Mouse (Mus musculus) C2C12 (cell line): ENCODE data around the gene Tmem50a. TPM values are rescaled to one million over a fixed set of nuclear protein-coding genes. Genes with fewer than 3 reads are reported as not detected.

Experiments
- H3K27me3 ChIP-seq: one replicate; pipeline ENCODE4 v1.6.1; 2011; ENCODE audit not compliant: control insufficient read depth, insufficient read depth, insufficient read length
- H3K36me3 ChIP-seq: one replicate; pipeline ENCODE4 v1.6.1; 2011; ENCODE audit not compliant: control insufficient read depth, insufficient read depth
- H3K4me3 ChIP-seq: one replicate; pipeline ENCODE4 v1.5.1; 2011; ENCODE audit warnings: mild to moderate bottlenecking, control low read depth; ENCODE audit not compliant: poor library complexity, insufficient read depth, severe bottlenecking
- H3K79me2 ChIP-seq: one replicate; pipeline ENCODE4 v1.6.1; 2011; ENCODE audit not compliant: control insufficient read depth, insufficient read depth
- H3K79me3 ChIP-seq: one replicate; pipeline ENCODE4 v1.6.1; 2011; ENCODE audit warnings: low read depth, control low read depth
- H3ac ChIP-seq: one replicate; pipeline ENCODE3; 2011; ENCODE audit warnings: low read depth; ENCODE audit not compliant: control insufficient read depth, insufficient read length
- CEBPB ChIP-seq: IDR thresholded peaks from one replicate; pipeline ENCODE4 v1.6.1; 2011; ENCODE audit warnings: low read depth, mild to moderate bottlenecking, control low read depth, moderate library complexity
- CTCF ChIP-seq: IDR thresholded peaks from one replicate; pipeline ENCODE4 v1.5.1; 2011; ENCODE audit not compliant: control insufficient read depth, insufficient read depth, insufficient read length
- FOSL1 ChIP-seq: IDR thresholded peaks from one replicate; pipeline ENCODE4 v1.8.0; 2011; ENCODE audit warnings: mild to moderate bottlenecking, low read length; ENCODE audit not compliant: poor library complexity, insufficient read depth, severe bottlenecking
- MAX ChIP-seq: IDR thresholded peaks from one replicate; pipeline ENCODE4 v1.6.1; 2011; ENCODE audit warnings: mild to moderate bottlenecking, control low read depth
- MYOD1 ChIP-seq: IDR thresholded peaks from one replicate; pipeline ENCODE4 v1.6.1; 2011; ENCODE audit warnings: low read depth; ENCODE audit not compliant: control insufficient read depth, insufficient read length
- MYOG ChIP-seq: IDR thresholded peaks from one replicate; pipeline ENCODE4 v1.6.1; 2011; ENCODE audit not compliant: control insufficient read depth, insufficient read length; ENCODE audit errors: extremely low read depth
- USF1 ChIP-seq: IDR thresholded peaks from one replicate; pipeline ENCODE4 v1.6.1; 2011; ENCODE audit warnings: low read depth, mild to moderate bottlenecking, control low read depth, moderate library complexity
- polyA plus RNA-seq: library from polyadenylated mRNA; unstranded; fragments of >200 nt; fragmentation: generic; extraction: Trizol; gene quantifications from one replicate; pipeline ENCODE4 v1.2.1, GENCODE M21; 2012; ENCODE audit warnings: missing spikeins

The Tmem50a gene
- polyA plus RNA-seq, 1 experiment: 94.9 TPM

- Histone ChIP-seq H3K36me3 (peaks cover 49% of the 10 kb centered on the region), H3K27me3 (no peaks in the 10 kb centered on the region)
Measured at GRCm38 (mm10) chr4:134930684-134931481, 16.1 kb upstream of the Tmem50a start, which contains the start of gene Syf2. Syf2 (plus strand) TSS chr4:134930898.

GRCm38 (mm10) chr4:134930190-134930589 is 15.4 kb upstream of the Tmem50a start:
- TF ChIP-seq MAX (no peak), CTCF (no peak), MYOG (no peak), MYOD1 (no peak), USF1 (no peak), FOSL1 (no peak), CEBPB (no peak)
- Histone ChIP-seq H3K27me3 (no peaks in the 10 kb centered on the region), H3K4me3 (no peak overlapping the region), H3K36me3 (peaks cover 51% of the 10 kb centered on the region), H3ac (no peak overlapping the region), H3K79me3 (peaks cover 18% of the 10 kb centered on the region), H3K79me2 (peaks cover 48% of the 10 kb centered on the region)

More at GRCm38 (mm10) chr4:134930684-134931481, 16.1 kb upstream of the Tmem50a start, which contains the start of gene Syf2:
- H3ac ChIP-seq: peak within 1 kb of the TSS; percentile 94
- H3K4me3 ChIP-seq: peak within 1 kb of the TSS; percentile 90
- peaks cover 11% of the 10 kb centered on the region for H3K79me3 ChIP-seq
- no peak for TF ChIP-seq FOSL1
- no peak for TF ChIP-seq USF1
- TF ChIP-seq MAX: peak; percentile 58
- peaks cover 41% of the 10 kb centered on the region for H3K79me2 ChIP-seq

- no peak overlapping the region for H3K4me3 ChIP-seq
- H3ac ChIP-seq: no peak overlapping the region
- H3K79me3 ChIP-seq: peaks cover 24% of the 10 kb centered on the region
- peaks cover 54% of the 10 kb centered on the region for H3K79me2 ChIP-seq
- H3K36me3 ChIP-seq: peaks cover 57% of the 10 kb centered on the region
- TF ChIP-seq MYOD1: no peak
- TF ChIP-seq FOSL1: no peak
- no peak for TF ChIP-seq MAX
- no peak for TF ChIP-seq CTCF
- no peak for TF ChIP-seq CEBPB
- H3K27me3 ChIP-seq: no peaks in the 10 kb centered on the region
Measured at GRCm38 (mm10) chr4:134929536-134929935, 14.7 kb upstream of the Tmem50a start.

GRCm38 (mm10) chr4:134928464-134928836 is 13.6 kb upstream of the Tmem50a start:
- Histone ChIP-seq H3K36me3 (peaks cover 53% of the 10 kb centered on the region), H3K79me3 (peaks cover 33% of the 10 kb centered on the region), H3K27me3 (no peaks in the 10 kb centered on the region), H3K79me2 (peaks cover 62% of the 10 kb centered on the region), H3ac (no peak overlapping the region), H3K4me3 (no peak overlapping the region)
- no peak for TF ChIP-seq MYOG

- Histone ChIP-seq H3K27me3 (no peaks in the 10 kb centered on the region), H3ac (no peak overlapping the region), H3K79me2 (peaks cover 58% of the 10 kb centered on the region), H3K36me3 (peaks cover 53% of the 10 kb centered on the region), H3K79me3 (peaks cover 33% of the 10 kb centered on the region), H3K4me3 (no peak overlapping the region)
- TF ChIP-seq MAX: no peak
- no peak for TF ChIP-seq MYOG
- TF ChIP-seq USF1: no peak
- TF ChIP-seq MYOD1: no peak
- TF ChIP-seq CEBPB: no peak
Measured at GRCm38 (mm10) chr4:134927815-134928463, 13.1 kb upstream of the Tmem50a start.

- H3K79me2 ChIP-seq: peaks cover 37% of the 10 kb centered on the region
- peak overlapping the region; percentile 87 for H3K4me3 ChIP-seq
- peaks cover 33% of the 10 kb centered on the region for H3K79me3 ChIP-seq
- peak overlapping the region; percentile 72 for H3ac ChIP-seq
- H3K36me3 ChIP-seq: peaks cover 53% of the 10 kb centered on the region
- H3K27me3 ChIP-seq: no peaks in the 10 kb centered on the region
- TF ChIP-seq MYOD1 (no peak), MAX (no peak), MYOG (no peak), FOSL1 (no peak), CTCF (no peak), USF1 (no peak), CEBPB (no peak)
Measured at GRCm38 (mm10) chr4:134925206-134925605, 10.4 kb upstream of the Tmem50a start.
